Mouse (Mus musculus) heart, embryonic 13.5 days (tissue): ENCODE data around the gene Tmeff1. TPM values are rescaled to one million over a fixed set of nuclear protein-coding genes. Genes with fewer than 3 reads are reported as not detected.

ENCODE experiments used
- ATAC-seq: fragments of 200-750 bp; cut with Nextera tagmentation; 2 replicates; pipeline ENCODE4 v1.8.0; 2017; ENCODE audit warnings: moderate TSS enrichment; ENCODE audit not compliant: insufficient number of reproducible peaks, low FRiP score, low TSS enrichment; ENCODE audit errors: extremely low read depth
- H3K27ac ChIP-seq: fragments of 300-500 bp; sonication (generic); replicated peaks from 2 replicates; pipeline ENCODE4 v1.5.1; 2015; ENCODE audit warnings: moderate library complexity, mild to moderate bottlenecking, inconsistent platforms
- H3K27me3 ChIP-seq: fragments of 300-500 bp; sonication (generic); replicated peaks from 2 replicates; pipeline ENCODE4 v1.6.1; 2015; ENCODE audit warnings: mild to moderate bottlenecking, inconsistent platforms
- H3K36me3 ChIP-seq: fragments of 300-500 bp; sonication (generic); 2 replicates; pipeline ENCODE4 v1.6.1; 2015; ENCODE audit warnings: mild to moderate bottlenecking, inconsistent platforms
- H3K4me1 ChIP-seq: fragments of 300-500 bp; sonication (generic); 2 replicates; pipeline ENCODE4 v1.6.1; 2015; ENCODE audit warnings: inconsistent platforms
- H3K4me2 ChIP-seq: fragments of 300-500 bp; sonication (generic); 2 replicates; pipeline ENCODE4 v1.6.1; 2015; ENCODE audit warnings: inconsistent platforms, mild to moderate bottlenecking, moderate library complexity
- H3K4me3 ChIP-seq: fragments of 300-500 bp; sonication (generic); 2 replicates; pipeline ENCODE4 v1.5.1; 2015; ENCODE audit warnings: moderate library complexity, mild to moderate bottlenecking, inconsistent platforms
- H3K9ac ChIP-seq: fragments of 300-500 bp; sonication (generic); 2 replicates; pipeline ENCODE4 v1.6.1; 2015; ENCODE audit warnings: inconsistent platforms, mild to moderate bottlenecking, moderate library complexity
- H3K9me3 ChIP-seq: fragments of 300-500 bp; sonication (generic); 2 replicates; pipeline ENCODE4 v1.6.1; 2016; ENCODE audit warnings: inconsistent platforms
- WGBS: fragments of 180-500 bp; shearing (Covaris S2); methylation state at CpG from one replicate; pipeline ENCODE4 v1.1.7; 2015; ENCODE audit warnings: mixed read lengths; 5-methylcytosine and 5-hydroxymethylcytosine counted together
- polyA plus RNA-seq: library from polyadenylated mRNA; unstranded; fragments of >200 nt; fragmentation: Nextera tagmentation; extraction: Ambion mirVana; gene quantifications from 2 replicates; pipeline ENCODE4 v1.2.1, GENCODE M21; 2015

The Tmeff1 gene
- polyA plus RNA-seq, 1 experiment from 2014 or later, result 30.7 TPM

DNA sequence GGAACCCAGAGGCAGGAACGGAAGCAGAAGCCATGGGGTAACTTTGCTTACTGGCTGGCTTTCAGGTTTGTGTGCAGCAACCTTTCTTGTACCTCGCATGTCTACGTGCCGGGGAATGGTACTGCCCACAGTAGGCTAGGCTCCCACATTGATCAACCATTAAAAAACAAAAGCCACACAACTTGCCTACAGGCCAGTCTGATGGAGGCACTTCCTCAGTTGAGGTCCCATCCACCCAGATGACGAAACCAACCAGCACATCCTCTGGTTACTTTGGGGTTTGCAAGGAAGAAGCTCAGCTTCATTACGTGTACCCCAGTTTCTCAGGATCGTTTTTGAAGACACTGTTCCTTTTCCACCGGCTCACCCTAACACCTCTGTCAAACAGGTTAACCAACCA lies 71.6 kb downstream of the Tmeff1 start:
- 89% methylated on average over 8 of the region's 8 CpGs for WGBS
- Histone ChIP-seq H3K9me3 (no peaks in the 10 kb centered on the region), H3K4me1 (no peaks in the 10 kb centered on the region), H3K27ac (no peak overlapping the region), H3K36me3 (peaks cover 80% of the 10 kb centered on the region), H3K4me3 (no peak overlapping the region), H3K27me3 (no peaks in the 10 kb centered on the region), H3K4me2 (no peak overlapping the region), H3K9ac (no peak overlapping the region)
- no peak for ATAC-seq

DNA sequence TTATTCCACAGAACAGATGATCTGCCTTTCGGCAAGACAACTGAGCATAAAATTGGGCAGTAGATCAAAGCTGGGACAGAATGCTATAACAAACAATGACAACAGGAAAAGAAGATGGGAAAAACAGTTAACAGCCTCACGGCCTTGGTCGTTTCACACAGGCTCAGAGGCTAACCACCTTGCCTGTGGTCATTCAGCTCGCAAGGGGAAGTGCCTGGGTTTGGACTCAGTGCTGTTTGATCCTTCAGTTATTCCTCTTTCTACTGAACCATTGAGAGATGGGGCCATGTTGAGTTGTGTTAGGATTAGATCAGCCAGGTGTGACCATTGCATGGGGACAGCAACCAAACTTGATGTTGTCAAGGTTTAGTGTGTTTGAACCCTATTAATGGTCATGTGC lies 75.2 kb downstream of the Tmeff1 start:
- H3K27ac ChIP-seq, result no peak overlapping the region
- no peak for ATAC-seq
- no peaks in the 10 kb centered on the region for H3K9me3 ChIP-seq
- peaks cover 70% of the 10 kb centered on the region for H3K36me3 ChIP-seq
- no peak overlapping the region for H3K4me3 ChIP-seq
- H3K4me2 ChIP-seq, result no peak overlapping the region
- 80% methylated on average over 4 of the region's 4 CpGs for WGBS
- peaks cover 5% of the 10 kb centered on the region; the same call in 1 of the 2 replicates for H3K4me1 ChIP-seq
- H3K9ac ChIP-seq, result no peak overlapping the region
- H3K27me3 ChIP-seq, result no peaks in the 10 kb centered on the region

- Histone ChIP-seq H3K9ac (no peak overlapping the region), H3K27ac (no peak overlapping the region), H3K36me3 (peaks cover 74% of the 10 kb centered on the region), H3K9me3 (no peaks in the 10 kb centered on the region), H3K4me2 (no peak overlapping the region), H3K27me3 (no peaks in the 10 kb centered on the region), H3K4me3 (no peak overlapping the region), H3K4me1 (peaks cover 5% of the 10 kb centered on the region; the same call in 1 of the 2 replicates)
- no peak for ATAC-seq
- WGBS, result 82% methylated on average over 7 of the region's 7 CpGs
Measured at GRCm38 (mm10) chr4:48660619-48661575, 75.9 kb downstream of the Tmeff1 start.

GRCm38 (mm10) chr4:48663271-48663670 lies 78.3 kb downstream of the Tmeff1 start, which contains the start of gene Cavin4:
Gene Cavin4 (plus strand): TSS chr4:48663514.
- Histone ChIP-seq H3K9me3 (no peaks in the 10 kb centered on the region), H3K4me1 (peaks cover 9% of the 10 kb centered on the region), H3K36me3 (peaks cover 54% of the 10 kb centered on the region), H3K9ac (no peak within 1 kb of the TSS), H3K27ac (peak within 1 kb of the TSS; percentile 75), H3K4me3 (no peak within 1 kb of the TSS), H3K27me3 (no peaks in the 10 kb centered on the region), H3K4me2 (no peak within 1 kb of the TSS; the same call in 1 of the 2 replicates)
- ATAC-seq, result no peak
- 68% methylated on average over 10 of the region's 10 CpGs for whole genome bisulfite sequencing

GRCm38 (mm10) chr4:48664021-48664420 lies 79.0 kb downstream of the Tmeff1 start:
- ATAC-seq, result no peak
- 82% methylated on average over 6 of the region's 6 CpGs for WGBS
- Histone ChIP-seq H3K27ac (no peak overlapping the region), H3K4me3 (no peak overlapping the region), H3K27me3 (no peaks in the 10 kb centered on the region), H3K9me3 (no peaks in the 10 kb centered on the region), H3K4me2 (no peak overlapping the region), H3K9ac (no peak overlapping the region), H3K36me3 (peaks cover 47% of the 10 kb centered on the region), H3K4me1 (peaks cover 14% of the 10 kb centered on the region)

DNA sequence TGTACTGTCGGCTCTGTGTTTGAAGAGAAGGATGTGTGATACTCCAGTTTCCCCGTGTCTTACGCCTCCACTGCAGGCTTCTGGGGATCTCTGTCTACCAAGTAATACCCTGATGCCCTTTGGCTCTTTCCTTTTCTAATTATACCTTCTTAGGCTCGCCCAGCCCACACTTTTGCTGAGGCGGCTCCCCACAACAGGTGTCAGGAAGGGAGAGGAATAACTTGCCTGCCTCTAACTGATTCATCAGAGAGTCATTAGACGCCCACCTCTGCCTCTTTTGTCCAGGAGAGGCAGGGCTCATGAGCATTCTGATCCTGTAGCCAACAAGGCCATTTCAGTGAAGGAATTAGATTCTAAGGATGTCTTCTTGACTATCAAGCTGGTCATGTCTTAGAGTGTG lies 82.3 kb downstream of the Tmeff1 start:
- Histone ChIP-seq H3K27ac (no peak overlapping the region), H3K9ac (no peak overlapping the region), H3K4me3 (no peak overlapping the region), H3K9me3 (no peaks in the 10 kb centered on the region), H3K27me3 (no peaks in the 10 kb centered on the region), H3K4me1 (peaks cover 14% of the 10 kb centered on the region), H3K4me2 (no peak overlapping the region), H3K36me3 (peaks cover 32% of the 10 kb centered on the region)
- ATAC-seq, result no peak
- WGBS, result 78% methylated on average over 6 of the region's 6 CpGs

DNA sequence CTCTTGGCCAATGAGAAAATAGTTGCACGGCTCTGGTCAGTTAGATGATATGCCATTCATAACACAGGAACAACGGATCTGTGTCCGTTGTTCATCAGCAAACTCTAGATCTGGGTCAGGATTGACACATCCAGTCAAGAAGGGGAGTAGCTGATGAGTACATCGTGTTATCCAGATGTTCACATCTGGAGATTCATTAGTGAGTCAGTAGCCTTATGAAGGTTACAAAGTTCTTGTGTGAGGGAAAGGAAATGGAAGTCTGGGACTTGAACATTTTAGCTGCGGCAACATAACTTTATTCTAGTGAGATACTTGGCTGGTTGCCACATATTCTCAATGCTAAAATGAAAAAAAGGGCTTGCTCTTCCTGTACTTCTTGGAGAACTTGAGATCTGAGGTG lies 87.9 kb downstream of the Tmeff1 start:
- H3K36me3 ChIP-seq, result peaks cover 40% of the 10 kb centered on the region
- H3K9me3 ChIP-seq, result no peaks in the 10 kb centered on the region
- H3K4me2 ChIP-seq, result no peak overlapping the region
- H3K9ac ChIP-seq, result no peak overlapping the region
- H3K4me1 ChIP-seq, result peaks cover 9% of the 10 kb centered on the region
- WGBS, result 77% methylated on average over 5 of the region's 5 CpGs
- H3K27me3 ChIP-seq, result no peaks in the 10 kb centered on the region
- no peak overlapping the region for H3K4me3 ChIP-seq
- no peak for ATAC-seq
- no peak overlapping the region for H3K27ac ChIP-seq

GRCm38 (mm10) chr4:48674412-48674811 lies 89.4 kb downstream of the Tmeff1 start:
- no peak overlapping the region for H3K27ac ChIP-seq
- no peak overlapping the region for H3K4me3 ChIP-seq
- no peak overlapping the region for H3K9ac ChIP-seq
- H3K4me1 ChIP-seq, result no peaks in the 10 kb centered on the region
- no peak for ATAC-seq
- no peaks in the 10 kb centered on the region for H3K27me3 ChIP-seq
- H3K36me3 ChIP-seq, result peaks cover 40% of the 10 kb centered on the region
- no peak overlapping the region for H3K4me2 ChIP-seq
- H3K9me3 ChIP-seq, result no peaks in the 10 kb centered on the region
- WGBS, result 85% methylated on average over 7 of the region's 7 CpGs

GRCm38 (mm10) chr4:48676570-48677185 lies 91.7 kb downstream of the Tmeff1 start:
- H3K36me3 ChIP-seq, result peaks cover 36% of the 10 kb centered on the region
- H3K27ac ChIP-seq, result no peak overlapping the region
- no peak overlapping the region for H3K9ac ChIP-seq
- H3K4me3 ChIP-seq, result no peak overlapping the region
- H3K4me2 ChIP-seq, result no peak overlapping the region
- no peak for ATAC-seq
- peaks cover 8% of the 10 kb centered on the region for H3K4me1 ChIP-seq
- no peaks in the 10 kb centered on the region for H3K9me3 ChIP-seq
- H3K27me3 ChIP-seq, result no peaks in the 10 kb centered on the region
- WGBS, result 83% methylated on average over 13 of the region's 13 CpGs

DNA sequence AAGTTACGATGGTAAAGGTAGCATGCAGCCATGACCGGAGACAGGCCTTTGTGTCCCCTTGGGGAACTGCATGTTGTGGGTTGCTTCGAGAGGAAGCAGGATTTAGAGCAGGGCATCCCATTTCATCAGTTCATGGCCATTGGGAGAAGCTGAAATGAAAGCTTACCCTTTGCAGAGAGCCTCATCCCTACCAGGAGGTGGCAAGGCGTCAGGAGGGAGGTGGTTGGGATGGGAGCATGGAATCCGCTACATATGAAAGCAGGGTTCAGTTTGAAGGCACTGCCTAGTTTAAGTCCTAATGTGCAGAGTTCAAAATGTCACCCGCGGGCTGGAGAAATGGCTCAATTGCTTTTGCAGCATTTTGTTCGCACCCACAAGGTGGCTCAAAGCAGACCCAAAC lies 92.3 kb downstream of the Tmeff1 start:
- Histone ChIP-seq H3K36me3 (peaks cover 30% of the 10 kb centered on the region), H3K4me1 (peaks cover 8% of the 10 kb centered on the region), H3K4me3 (no peak overlapping the region), H3K4me2 (no peak overlapping the region), H3K9me3 (no peaks in the 10 kb centered on the region), H3K27me3 (no peaks in the 10 kb centered on the region), H3K27ac (no peak overlapping the region), H3K9ac (no peak overlapping the region)
- 89% methylated on average over 8 of the region's 8 CpGs for whole genome bisulfite sequencing
- ATAC-seq, result no peak

DNA sequence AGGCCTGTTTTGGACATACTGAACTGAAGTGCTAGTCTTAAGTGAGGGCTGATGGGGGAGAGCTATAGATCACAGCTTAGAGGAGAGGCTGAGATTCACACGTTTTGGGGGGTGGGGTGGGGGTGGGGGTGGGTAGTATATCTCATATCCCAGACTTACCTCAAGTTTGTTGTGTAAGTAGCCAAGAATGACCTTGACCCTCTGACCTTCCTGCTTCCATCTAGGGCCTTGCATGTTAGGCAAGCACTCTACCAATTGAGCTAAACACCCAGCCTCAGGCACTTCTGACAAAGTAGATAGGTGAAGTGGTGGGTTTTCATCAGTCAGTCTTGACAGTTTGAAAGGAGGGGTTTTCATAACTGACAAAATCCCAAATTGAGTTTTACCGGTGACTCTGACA lies 92.8 kb downstream of the Tmeff1 start:
- H3K9ac ChIP-seq, result no peak overlapping the region
- 58% methylated on average over 2 of the region's 2 CpGs for WGBS
- H3K36me3 ChIP-seq, result peaks cover 24% of the 10 kb centered on the region
- H3K4me3 ChIP-seq, result no peak overlapping the region
- ATAC-seq, result no peak
- H3K27me3 ChIP-seq, result no peaks in the 10 kb centered on the region
- no peak overlapping the region for H3K27ac ChIP-seq
- no peaks in the 10 kb centered on the region for H3K9me3 ChIP-seq
- H3K4me2 ChIP-seq, result no peak overlapping the region
- H3K4me1 ChIP-seq, result peaks cover 8% of the 10 kb centered on the region
